Mouse (Mus musculus): Measurements from ENCODE around the gene Etv3. TPM values are rescaled to one million over a fixed set of nuclear protein-coding genes. Genes with fewer than 3 reads are reported as not detected.
"Not testable (repeated sequence)": the region's sequence is repeated elsewhere in the genome, so short reads cannot be mapped to it uniquely, and the experiment has no call there.

Etv3 gene
- total RNA-seq (2021) = 10 to 100 TPM; 18.6 to 20.9 TPM
- long read RNA-seq, experiment 1, full-length matches to known transcripts = 3 of 7 reads
- long read RNA-seq, experiment 1, partial matches to known transcripts = 4 of 7 reads
- long read RNA-seq, experiment 1, other reads (novel, unspliced or antisense) = 0 of 7 reads
- long read RNA-seq, experiment 2, full-length matches to known transcripts = 1 of 5 reads
- long read RNA-seq, experiment 2, partial matches to known transcripts = 0 of 5 reads
- long read RNA-seq, experiment 2, other reads (novel, unspliced or antisense) = 4 of 5 reads

DNA sequence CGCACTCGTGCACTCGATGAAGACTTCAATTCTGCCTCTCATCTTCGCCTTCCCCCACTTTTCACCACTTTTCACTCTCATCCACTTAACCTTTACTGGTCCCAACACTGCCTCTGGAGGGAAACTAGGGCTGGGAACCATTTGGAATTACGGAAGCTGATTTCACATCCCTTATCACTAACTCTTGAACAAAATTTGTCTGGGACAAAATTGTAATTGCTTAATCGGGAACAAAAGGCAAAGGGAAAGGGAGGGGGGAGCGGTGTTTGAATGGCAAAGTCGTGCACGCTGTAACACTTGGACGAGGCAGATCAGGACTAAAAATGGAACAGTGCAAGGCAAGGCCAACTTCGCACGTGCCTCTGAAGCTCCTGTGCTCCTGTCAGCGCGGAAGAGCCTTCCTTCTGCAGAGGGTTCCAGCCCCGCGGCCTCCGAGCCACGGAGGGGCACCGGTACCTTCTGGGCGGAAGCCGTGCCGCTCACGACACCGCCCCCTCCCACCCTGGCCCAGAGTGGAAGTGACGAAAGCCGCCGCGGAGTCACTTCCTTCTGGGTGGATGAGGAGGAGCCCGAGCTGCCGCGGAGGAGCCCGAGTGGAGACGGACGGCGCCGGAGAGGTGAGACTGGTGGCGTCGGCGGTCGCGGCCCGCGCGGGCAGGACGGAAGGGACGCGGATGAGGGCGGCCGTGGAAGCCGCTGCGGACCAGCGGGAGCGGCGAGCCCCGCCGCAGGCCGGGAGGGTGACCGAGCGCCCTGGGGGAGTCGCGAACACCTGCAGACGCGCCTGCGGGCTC lies at the start of gene Etv3:
Gene Etv3 (plus strand): TSS at position 365 of the 794 bp plus-strand sequence.
- DNase-seq = peak; percentile 92 to 94

- DNase-seq = not testable (repeated sequence)
These were observed 47.3 kb upstream of the Etv3 start for GRCm38 (mm10) chr3:87477948-87478347.

- not testable (repeated sequence) for DNase-seq
These were observed 46.6 kb upstream of the Etv3 start for GRCm38 (mm10) chr3:87478596-87478995.

DNA sequence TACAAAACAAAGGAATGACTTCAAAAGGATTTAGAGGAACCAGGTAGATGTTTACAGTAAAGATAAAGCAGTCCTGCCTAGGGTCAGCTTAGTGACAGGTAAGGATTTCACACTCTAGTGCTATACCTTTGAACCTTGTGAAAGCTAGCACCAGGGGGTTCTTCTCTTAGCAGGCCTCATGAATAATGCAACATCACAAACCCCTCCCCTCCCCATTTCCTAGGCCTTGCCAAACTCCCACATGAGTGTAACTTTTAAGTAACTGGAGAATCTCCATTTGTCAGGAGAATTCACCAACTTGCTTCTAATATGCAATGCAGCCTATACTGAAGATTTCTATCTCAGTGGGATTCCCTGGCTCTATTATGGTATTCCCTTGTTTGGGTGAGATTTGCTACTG lies 46.0 kb upstream of the Etv3 start:
- not testable (repeated sequence) for DNase-seq

DNA sequence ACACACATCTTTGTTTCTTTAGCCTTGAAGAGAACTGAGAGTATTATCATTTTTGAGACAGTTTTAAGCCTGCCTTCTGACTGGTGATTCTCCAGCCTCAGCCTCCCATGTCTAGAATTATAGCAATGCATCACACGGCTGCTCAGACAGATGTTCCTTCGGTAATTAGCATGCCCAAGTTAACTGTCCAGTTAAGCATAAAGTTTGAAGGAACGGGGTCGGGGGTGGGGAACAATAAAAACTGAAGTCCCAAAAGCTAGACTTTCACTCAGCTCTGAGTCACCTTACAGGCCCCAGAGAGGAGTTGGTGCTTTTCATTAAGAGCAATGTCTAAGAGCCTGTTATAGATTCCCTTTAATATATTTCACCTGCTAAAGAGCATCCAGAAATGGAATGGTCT lies 37.8 kb upstream of the Etv3 start:
- no peak for DNase-seq

DNA sequence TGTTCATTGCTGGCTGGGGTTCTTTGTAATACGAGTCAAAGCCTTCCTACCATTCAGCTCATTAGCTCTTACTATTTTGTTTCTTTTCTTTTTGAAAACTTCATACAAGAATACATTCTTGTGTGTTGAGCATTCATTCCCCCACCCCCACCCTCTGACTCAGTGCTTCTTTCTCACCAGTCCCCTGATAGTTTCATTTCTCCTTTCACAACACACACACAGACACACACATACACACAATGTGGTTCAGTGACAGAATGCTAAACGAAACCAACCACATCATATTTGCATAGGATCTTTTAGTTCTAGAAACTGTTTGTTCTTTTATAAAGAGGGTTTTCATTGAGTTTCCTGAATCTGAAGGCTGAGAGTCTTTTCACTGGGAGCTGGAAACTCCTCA lies 37.3 kb upstream of the Etv3 start:
- DNase-seq = no peak

DNA sequence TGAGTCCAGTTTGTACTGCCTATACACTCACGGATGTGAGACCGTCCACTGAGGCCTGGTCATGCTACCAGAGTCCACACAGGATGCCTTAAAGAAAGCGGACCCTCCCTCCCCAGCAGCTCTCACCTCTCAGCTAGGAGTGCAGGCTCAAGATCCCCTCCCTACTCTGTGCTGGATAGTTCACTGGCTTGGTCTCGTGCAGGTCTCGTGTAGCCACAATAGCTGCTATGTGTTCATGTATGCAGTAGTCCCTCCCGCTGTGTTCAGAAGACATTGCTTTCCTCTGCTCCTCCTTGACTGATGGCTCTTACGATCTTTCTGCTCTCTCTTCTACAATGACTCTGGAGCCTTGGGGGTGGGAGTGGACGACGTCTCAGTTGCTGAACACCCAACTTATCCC lies 26.9 kb upstream of the Etv3 start:
- DNase-seq = no peak

GRCm38 (mm10) chr3:87499072-87499471 lies 26.1 kb upstream of the Etv3 start:
- peak; percentile 73 to 83 for DNase-seq

GRCm38 (mm10) chr3:87500088-87501055 lies 24.8 kb upstream of the Etv3 start:
- DNase-seq = peak in 1 of 2 experiments; percentile 56

DNA sequence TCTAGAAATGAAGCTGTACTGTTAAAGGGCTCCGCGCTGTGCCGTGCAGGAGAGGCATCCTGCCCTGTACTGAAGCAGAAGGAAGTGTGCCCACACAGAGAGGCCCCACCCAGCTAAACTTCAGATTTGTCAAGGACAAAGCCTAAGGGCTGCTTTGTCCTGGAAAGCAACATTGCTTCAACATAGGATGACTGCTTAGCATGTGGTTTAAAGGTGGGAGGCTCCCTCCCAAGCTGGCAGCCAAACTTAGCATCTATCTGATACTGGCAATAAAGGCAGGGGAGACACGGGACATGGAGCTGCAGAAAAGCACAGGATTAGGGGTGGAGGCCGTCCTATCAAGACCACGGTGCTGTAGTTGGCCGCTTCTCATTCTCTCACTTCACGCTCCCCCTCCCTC lies 24.1 kb upstream of the Etv3 start:
- no peak for DNase-seq

DNA sequence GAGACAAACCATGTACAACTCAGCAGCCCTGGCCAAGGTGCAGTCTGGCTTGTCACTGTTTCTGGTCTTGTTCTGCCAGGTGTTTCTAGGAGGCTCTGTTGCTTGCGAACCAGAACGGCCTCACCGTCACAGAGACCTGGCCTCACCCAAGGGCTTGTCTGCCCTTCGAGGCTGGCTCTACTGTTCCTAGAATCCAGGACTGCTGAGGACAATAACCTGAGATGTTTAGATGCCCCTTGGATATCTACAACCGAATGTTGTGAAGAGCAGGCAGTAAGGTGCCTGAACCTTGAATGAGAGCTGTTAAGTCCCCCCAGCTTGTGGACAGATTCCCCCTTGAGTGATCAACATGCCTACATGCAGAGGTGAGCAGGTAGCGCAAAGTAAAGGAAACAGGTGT lies 22.4 kb upstream of the Etv3 start:
- no peak for DNase-seq

GRCm38 (mm10) chr3:87504330-87504729 lies 20.9 kb upstream of the Etv3 start:
- peak in 1 of 2 experiments; percentile 58 for DNase-seq

- DNase-seq = no peak
These were observed 20.3 kb upstream of the Etv3 start for GRCm38 (mm10) chr3:87504749-87505425.

DNA sequence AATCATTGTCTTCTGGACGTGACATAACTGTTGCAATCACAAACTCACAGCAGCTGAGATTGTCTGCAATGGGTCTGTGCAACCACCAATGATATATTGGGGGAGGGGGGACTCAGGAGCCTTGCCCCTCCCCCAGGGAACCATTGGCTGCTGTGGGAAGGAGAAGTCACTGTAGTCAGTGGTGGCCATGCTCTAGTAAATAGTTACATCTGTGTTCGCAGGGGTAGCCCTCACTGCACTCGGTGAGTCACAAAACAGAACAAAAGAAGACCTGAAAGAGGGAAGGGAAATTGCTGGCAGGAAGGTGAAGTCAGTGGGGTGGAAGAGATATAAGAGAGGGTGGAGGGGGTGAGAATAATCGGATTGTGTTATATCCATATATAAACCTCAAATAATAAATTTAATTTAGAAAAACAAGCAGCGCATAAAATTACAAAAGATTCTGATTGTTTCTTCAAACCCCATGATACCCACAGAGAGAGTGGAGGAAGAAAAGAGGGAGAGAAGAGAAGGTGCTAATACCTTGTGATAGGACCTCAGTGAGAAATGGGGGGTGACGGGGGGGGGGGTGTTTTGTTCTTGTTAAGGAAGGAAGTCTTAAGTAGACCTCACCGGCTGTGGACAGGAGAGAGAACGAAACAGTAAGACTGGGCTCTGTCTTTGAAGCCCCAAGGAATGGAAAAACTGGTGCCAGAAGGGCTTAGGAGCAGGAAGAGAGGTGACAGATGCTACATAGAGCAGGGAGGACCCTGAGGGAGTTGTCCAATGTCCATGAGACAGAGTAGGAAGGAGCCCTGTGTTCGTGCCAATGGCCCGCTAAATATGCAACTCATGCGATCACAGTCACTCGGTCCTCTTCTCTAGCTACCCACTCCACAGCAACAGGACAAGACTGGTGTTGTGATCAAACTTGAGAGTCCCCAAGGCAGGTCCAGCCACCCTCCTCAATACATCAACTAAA lies 18.5 kb upstream of the Etv3 start:
- DNase-seq = no peak

DNA sequence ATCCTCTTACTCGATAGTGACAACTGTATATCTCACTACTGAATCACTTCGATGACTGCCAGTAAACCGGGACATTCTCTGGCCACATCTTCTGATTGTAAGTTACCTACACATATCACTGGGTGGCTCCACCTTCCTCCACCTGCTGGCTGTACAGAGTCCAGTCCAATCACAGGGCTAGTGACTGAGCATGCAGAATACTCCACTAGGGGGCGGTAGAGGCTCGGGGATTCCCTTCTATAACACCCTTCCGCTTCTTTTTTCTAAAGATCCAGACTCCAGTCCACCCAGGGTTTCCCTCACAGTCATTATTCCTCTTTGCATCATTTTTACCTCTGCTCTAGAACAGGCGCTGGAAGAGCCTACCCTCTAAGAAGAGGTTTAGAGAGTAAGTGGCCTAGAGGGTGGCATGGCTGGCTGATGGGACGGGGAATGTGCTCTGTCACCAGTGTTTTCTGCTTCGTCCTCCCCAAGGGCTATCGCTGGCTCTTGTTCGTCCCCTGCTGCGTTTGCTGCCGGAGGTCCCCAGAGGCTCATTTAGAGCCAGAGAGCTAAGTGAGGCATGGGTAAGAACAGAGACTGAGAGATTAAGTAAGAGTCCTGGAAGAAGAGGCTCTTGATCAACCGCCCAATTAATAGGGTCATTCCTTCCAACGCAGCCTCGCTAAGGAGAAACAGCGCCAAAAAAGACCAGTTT lies 16.9 kb upstream of the Etv3 start:
- peak; percentile 85 to 95 for DNase-seq

GRCm38 (mm10) chr3:87509061-87509460 lies 16.1 kb upstream of the Etv3 start:
- peak; percentile 79 to 91 for DNase-seq

GRCm38 (mm10) chr3:87510832-87511231 lies 14.4 kb upstream of the Etv3 start:
- no peak for DNase-seq

DNA sequence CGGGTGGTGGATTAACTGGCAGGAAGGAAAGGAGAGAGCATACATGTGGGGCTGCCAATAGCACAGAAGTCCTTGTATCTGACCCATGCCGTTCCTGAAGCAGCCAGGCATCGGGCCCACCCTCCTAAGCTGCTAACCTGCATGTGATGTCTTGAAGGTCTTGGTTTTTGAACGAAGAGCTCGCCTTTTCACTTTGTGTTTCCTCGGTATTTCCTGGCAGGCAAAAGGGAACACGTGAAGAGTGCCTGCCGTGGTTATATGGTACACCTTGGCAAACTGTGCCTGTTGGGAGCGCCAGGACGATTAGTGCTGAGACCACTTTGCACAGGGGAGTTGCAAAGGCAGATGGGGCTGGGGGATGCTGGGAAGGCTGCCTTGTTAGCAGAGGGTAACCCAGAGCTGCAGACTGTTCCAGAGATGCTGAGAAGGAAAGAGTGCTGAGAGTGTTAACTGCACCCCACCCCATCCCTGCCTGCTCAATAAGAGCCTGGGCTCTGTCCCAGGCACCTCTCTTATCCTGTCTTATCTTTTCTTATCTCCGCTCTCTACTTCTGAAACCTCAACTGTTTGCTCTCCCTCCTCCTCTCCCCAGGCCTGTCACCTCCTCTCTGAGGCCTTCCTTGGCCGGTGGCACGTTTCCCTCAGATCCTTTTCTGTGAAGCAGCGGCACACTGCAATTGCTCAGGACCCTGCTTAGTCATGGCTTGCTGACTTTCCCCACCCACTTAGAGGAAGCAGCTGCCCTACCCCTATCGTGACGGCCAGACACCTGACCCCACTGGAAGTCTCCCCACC lies 13.0 kb upstream of the Etv3 start:
- DNase-seq = no peak

DNA sequence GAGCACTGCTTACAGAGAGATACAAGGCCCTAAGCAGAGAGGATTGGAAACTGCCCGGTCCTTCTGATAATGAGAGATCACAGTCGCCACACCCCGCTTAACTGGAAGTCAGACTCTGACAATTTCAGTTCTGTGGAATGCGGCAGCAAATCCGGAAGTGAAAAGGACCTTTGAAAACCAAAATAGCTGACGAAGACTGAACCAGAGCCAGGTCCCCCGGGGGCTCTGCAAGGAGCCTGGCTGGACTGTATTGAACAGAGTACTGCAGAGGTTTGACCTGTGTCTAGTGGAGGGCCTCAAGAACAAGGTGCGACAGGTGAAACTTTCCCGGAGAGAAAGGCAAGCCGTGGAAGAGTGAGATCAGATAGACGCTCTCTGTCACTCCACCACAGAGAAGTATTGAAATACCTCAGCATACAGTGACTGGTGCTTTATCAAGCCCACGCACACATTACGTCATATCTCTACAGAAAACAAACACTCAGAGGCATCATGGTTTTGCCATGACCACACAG lies 9.6 kb upstream of the Etv3 start:
- DNase-seq = peak; percentile 52 to 72
